Mouse (Mus musculus) kidney, postnatal 10 days (tissue): ENCODE data around the gene Iglon5.

Source experiments
- DNase-seq: peaks from one replicate; pipeline ENCODE4 v3.0.0; 2021; ENCODE audit warnings: mixed read lengths

Gene Iglon5

DNA sequence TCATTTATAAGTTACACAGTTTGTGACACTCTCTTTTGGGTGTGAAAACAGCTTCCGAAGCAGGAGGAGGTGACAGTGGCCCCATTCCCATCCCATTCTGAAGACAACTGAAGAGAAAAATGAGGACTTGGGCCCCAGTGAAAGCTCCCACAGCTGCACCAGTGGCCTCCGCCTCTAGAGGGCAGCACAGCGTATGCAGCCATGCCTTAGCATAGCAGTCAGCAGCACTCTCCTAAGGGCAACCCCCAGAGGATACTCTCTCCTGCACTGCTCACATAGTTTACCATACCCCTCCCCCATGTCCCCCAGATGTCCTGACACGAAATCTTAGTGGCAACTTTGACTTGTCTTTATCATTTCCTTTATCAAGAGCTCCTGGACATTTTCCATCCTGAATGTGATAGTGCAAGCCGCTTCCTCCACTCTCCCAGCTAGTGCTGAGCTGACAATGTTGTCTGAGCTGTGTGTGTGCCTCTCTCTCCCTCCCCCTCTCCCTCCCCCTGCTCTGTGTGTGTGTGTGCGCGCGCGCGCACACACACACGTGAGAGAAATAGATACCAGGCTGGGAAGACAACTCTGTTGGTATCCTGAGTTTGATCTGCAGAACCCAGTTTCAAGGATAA, 66.8 kb downstream of the Iglon5 start:
- DNase-seq = peak; percentile 94
